Mouse (Mus musculus) kidney, embryonic 15.5 days (tissue): ENCODE data around the gene Grin3b. TPM values are rescaled to one million over a fixed set of nuclear protein-coding genes. Genes with fewer than 3 reads are reported as not detected.

Source experiments
- ATAC-seq: fragments of 200-750 bp; cut with Nextera tagmentation; replicated peaks from 2 replicates; pipeline ENCODE4 v1.8.0; 2017; ENCODE audit warnings: moderate TSS enrichment; ENCODE audit not compliant: low FRiP score
- H3K27ac ChIP-seq: fragments of 300-500 bp; sonication (generic); 2 replicates; pipeline ENCODE4 v1.5.1; 2015; ENCODE audit warnings: mild to moderate bottlenecking, inconsistent platforms
- H3K27me3 ChIP-seq: fragments of 300-500 bp; sonication (generic); 2 replicates; pipeline ENCODE4 v1.6.1; 2015; ENCODE audit warnings: inconsistent platforms
- H3K36me3 ChIP-seq: fragments of 300-500 bp; sonication (generic); 2 replicates; pipeline ENCODE4 v1.6.1; 2015; ENCODE audit warnings: inconsistent platforms
- H3K4me1 ChIP-seq: fragments of 300-500 bp; sonication (generic); 2 replicates; pipeline ENCODE4 v1.6.1; 2015; ENCODE audit warnings: inconsistent platforms
- H3K4me2 ChIP-seq: fragments of 300-500 bp; sonication (generic); 2 replicates; pipeline ENCODE4 v1.6.1; 2015; ENCODE audit warnings: moderate library complexity, mild to moderate bottlenecking, inconsistent platforms
- H3K4me3 ChIP-seq: fragments of 300-500 bp; sonication (generic); replicated peaks from 2 replicates; pipeline ENCODE4 v1.5.1; 2015; ENCODE audit warnings: mild to moderate bottlenecking, inconsistent platforms
- H3K9ac ChIP-seq: fragments of 300-500 bp; sonication (generic); 2 replicates; pipeline ENCODE4 v1.6.1; 2015; ENCODE audit warnings: mild to moderate bottlenecking, inconsistent platforms
- H3K9me3 ChIP-seq: fragments of 300-500 bp; sonication (generic); replicated peaks from 2 replicates; pipeline ENCODE4 v1.6.1; 2016; ENCODE audit warnings: inconsistent platforms
- WGBS: fragments of 180-500 bp; shearing (Covaris S2); methylation state at CpG from one replicate; pipeline ENCODE4 v1.1.7; 2015; ENCODE audit warnings: mixed read lengths; 5-methylcytosine and 5-hydroxymethylcytosine counted together
- polyA plus RNA-seq: library from polyadenylated mRNA; unstranded; fragments of >200 nt; fragmentation: Nextera tagmentation; extraction: Ambion mirVana; gene quantifications from 2 replicates; pipeline ENCODE4 v1.2.1, GENCODE M21; 2015

The Grin3b gene
- polyA plus RNA-seq: 0.31 and 0.39 TPM in 2 replicates

DNA sequence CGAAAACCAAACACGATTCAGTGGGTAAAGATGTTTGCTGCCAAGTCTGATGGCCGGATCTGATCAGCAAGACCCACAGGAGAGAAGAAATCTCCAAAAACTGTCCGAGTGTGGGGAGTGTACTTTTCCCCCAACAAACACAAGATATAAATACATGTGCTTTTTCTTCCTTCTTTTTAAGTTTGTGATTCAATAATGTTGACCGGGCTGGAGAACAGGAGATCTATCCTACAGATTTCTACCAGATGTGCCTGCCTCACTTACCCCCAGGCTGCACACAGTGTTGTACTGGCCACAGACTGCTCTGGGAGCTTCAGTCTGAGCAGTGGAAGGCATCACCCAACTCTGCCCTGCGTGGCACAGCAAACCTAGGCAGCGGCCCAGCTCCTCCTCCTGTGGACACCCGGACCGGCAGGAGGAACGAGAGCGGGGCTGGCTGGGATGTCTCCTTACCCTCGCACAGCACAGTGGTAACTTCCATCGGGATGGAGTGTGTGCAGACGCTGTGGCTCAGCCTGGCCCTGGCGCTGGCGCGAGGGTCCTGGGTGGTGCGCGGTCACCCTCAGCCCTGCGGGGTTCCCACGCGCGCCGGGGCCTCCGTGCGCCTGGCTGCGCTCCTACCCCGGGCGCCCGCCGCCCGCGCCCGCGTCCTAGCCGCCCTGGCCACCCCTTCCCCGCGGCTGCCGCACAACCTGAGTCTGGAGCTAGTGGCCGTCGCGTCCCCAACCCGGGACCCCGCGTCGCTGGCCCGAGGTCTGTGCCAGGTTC is at the start of gene Grin3b:
TSS of gene Grin3b (plus strand) at position 301 of the 768 bp plus-strand sequence.
- peak within 1 kb of the TSS; percentile 92 for H3K4me2 ChIP-seq
- H3K4me1 ChIP-seq: peaks cover 23% of the 10 kb centered on the region
- peak within 1 kb of the TSS; percentile 45 for H3K4me3 ChIP-seq
- ATAC-seq: peak; percentile 16; the same call in 1 of the 2 replicates
- H3K9ac ChIP-seq: peak within 1 kb of the TSS; percentile 47
- 8% methylated on average over 46 of the region's 47 CpGs for WGBS
- no peaks in the 10 kb centered on the region for H3K9me3 ChIP-seq
- peaks cover 51% of the 10 kb centered on the region for H3K36me3 ChIP-seq
- no peak within 1 kb of the TSS for H3K27ac ChIP-seq
- H3K27me3 ChIP-seq: peaks cover 29% of the 10 kb centered on the region

DNA sequence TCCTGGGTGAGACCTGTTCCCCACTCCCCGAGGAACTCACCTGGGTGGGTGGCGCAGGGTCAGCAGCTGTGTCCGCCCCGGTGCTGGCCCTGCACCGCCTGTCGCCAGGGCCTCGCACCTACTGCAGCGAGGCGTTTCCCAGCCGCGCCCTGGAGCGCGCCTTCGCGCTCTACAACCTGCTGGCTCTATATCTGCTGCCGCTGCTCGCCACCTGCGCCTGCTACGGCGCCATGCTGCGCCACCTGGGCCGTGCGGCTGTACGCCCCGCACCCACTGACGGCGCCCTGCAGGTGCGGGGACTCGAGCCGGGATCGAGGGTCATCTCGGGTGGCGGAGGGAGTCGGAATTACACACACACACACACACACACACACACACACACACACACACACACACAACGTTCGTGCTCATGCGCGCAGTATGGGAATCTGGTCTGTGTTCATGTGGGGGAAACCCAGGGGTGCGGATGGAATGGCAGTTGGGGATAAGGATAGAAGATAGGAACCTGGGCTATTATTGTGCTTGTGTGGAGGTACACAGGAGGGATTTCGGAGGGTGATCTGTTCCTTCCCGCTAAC is 49.5 kb upstream of the Grin3b start, which contains the start of gene R3hdm4:
TSS of gene R3hdm4 (minus strand) at position 251 of the 578 bp plus-strand sequence.
- peaks cover 65% of the 10 kb centered on the region for H3K27me3 ChIP-seq
- WGBS: 5% methylated on average over 40 of the region's 41 CpGs

DNA sequence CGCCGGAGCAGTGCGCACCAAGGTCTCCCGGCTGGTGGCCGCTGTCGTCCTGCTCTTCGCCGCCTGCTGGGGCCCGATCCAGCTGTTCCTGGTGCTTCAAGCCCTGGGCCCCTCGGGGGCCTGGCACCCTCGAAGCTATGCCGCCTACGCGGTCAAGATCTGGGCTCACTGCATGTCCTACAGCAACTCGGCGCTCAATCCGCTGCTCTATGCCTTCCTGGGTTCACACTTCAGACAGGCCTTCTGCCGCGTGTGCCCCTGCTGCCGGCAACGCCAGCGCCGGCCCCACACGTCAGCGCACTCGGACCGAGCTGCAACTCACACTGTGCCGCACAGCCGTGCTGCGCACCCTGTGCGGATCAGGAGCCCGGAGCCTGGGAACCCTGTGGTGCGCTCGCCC is 48.9 kb upstream of the Grin3b start:
- H3K4me3 ChIP-seq: peak overlapping the region; percentile 34
- no peaks in the 10 kb centered on the region for H3K9me3 ChIP-seq
- H3K4me1 ChIP-seq: peaks cover 71% of the 10 kb centered on the region
- H3K36me3 ChIP-seq: no peaks in the 10 kb centered on the region
- peaks cover 65% of the 10 kb centered on the region for H3K27me3 ChIP-seq
- peak overlapping the region; percentile 57 for H3K4me2 ChIP-seq
- no peak overlapping the region for H3K27ac ChIP-seq
- WGBS: under 1% methylated on average over 34 of the region's 34 CpGs
- H3K9ac ChIP-seq: peak overlapping the region; percentile 35
- no peak for ATAC-seq

More for the DNA sequence above, 49.5 kb upstream of the Grin3b start, which contains the start of gene R3hdm4:
- Histone ChIP-seq H3K27ac (no peak within 1 kb of the TSS), H3K4me1 (peaks cover 69% of the 10 kb centered on the region), H3K9me3 (no peaks in the 10 kb centered on the region), H3K9ac (peak within 1 kb of the TSS; percentile 35), H3K4me3 (peak within 1 kb of the TSS; percentile 34), H3K4me2 (peak within 1 kb of the TSS; percentile 57), H3K36me3 (no peaks in the 10 kb centered on the region)
- ATAC-seq: no peak

DNA sequence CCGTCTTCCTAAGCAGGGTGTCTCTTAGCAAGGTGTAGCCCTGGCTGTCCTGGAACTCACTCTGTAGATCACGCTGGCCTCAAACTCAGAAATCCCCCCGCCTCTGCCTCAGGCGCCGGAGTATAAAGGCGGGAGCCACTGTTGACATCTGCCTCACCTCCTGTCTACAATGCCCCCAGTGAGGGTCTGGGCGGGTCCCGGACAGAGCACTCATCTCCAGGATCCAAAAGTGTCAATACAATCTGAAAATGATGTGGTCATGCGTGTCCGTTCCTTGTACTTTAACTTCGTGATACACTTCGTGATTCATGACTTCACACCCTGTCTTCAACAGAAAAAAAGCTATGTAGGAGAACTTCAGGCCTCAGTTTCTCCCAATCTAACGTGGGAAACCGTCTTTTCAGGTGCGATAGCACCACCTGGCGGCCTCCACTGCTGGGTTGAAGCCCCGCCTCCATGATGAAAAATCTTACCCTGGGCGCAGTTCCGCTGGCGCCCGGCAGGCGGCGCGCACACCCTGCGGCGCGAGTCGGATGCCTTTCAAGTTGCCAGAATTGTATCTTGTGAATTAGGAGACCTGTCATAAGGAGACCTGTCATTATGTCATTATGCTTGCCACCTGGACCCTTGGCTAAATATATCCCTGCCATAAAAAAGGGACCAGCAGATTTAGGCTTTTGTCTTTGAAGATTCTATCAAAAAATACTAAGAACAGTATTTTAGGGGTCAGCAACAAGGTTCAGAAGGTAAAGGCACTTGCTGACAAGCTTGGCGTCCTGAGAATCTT is 45.3 kb upstream of the Grin3b start:
- Histone ChIP-seq H3K27me3 (peaks cover 34% of the 10 kb centered on the region), H3K27ac (peak overlapping the region; percentile 98; the same call in 1 of the 2 replicates), H3K4me1 (peaks cover 61% of the 10 kb centered on the region), H3K4me2 (peak overlapping the region; percentile 90), H3K36me3 (no peaks in the 10 kb centered on the region), H3K9me3 (no peaks in the 10 kb centered on the region), H3K4me3 (peak overlapping the region; percentile 100; the same call in 1 of the 2 replicates), H3K9ac (no peak overlapping the region)
- 11% methylated on average over 29 of the region's 29 CpGs for WGBS
- ATAC-seq: no peak

DNA sequence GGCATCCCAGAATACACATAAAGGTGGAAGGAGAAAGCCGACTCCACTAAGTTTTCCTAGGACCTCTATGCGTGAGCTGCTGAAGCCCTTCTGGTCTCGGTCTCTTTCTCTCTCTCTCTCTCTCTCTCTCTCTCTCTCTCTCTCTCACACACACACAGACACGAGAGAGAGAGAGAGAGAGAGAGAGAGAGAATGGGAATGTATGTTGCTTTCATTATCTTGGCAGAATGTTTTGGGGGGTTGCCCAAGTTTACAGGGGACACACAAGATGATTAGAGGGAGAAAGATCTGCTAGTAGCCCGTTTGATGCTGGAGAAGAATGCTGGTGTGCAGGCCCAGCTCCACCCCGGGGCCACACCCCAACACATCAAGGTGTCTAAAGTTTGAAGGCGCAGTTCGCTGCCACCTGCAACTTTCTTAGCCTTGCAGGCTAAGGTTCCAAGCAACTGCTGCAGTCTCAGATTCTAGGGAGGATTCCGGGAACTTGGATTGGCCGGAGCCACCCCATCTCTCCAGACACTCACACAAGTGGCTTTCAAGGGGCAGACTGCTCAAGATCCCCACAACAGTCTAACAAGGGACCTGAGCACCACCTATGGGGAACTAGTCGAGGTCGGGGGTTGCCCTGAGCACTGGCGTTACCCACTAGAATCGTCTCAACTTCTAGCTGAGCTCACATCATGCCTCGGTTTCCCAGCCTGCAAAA is 44.6 kb upstream of the Grin3b start:
- Histone ChIP-seq H3K27ac (peak overlapping the region; percentile 98), H3K4me3 (peak overlapping the region; percentile 100), H3K9me3 (no peaks in the 10 kb centered on the region), H3K4me2 (peak overlapping the region; percentile 90), H3K36me3 (peaks cover 6% of the 10 kb centered on the region), H3K9ac (peak overlapping the region; percentile 92), H3K4me1 (peaks cover 61% of the 10 kb centered on the region), H3K27me3 (peaks cover 27% of the 10 kb centered on the region)
- ATAC-seq: no peak
- WGBS: 6% methylated on average over 15 of the region's 15 CpGs

DNA sequence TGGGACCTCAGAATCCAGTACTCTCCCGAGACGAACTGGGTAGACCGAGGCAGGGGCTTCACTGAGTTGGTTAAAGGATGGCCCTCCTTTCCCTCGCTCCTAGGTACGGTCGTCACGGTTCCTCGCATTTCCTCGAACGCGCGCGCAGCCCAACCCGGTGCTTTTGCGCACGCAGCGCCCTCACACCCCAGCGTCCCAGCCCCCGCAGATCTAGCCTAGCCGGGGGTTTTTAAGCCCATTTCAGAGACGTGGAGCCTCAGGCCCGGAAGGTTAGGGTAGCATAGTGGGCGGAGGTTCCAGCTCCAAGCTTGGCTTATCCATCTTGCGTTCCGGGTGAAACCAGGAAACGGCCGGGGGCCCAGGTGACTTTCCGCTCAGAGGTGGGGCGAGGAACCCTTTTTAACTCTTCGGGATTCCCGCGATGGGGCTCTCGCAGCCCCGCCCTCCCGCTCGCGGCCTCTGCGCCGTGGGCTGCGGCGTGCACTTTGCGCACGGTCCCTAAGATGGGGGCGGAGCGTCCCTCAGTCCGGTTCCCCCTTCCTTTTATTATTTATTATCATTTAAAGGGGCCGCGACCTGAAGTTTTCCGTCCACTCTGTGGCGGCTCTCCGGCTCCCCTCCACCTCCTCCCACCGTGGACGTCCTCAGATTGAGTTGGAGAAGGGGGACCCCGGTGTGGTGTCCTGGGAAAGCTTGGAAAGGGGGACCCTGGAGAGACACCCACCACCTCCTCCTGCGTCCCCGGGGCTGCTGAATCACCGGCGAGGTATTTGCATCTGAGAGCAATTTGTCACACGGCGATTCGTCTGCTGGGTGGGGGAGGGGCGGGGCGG is 43.8 kb upstream of the Grin3b start, which contains the start of gene Arid3a:
TSS of gene Arid3a (plus strand) at position 553 of the 833 bp plus-strand sequence.
- peak; percentile 60 for ATAC-seq
- H3K36me3 ChIP-seq: peaks cover 14% of the 10 kb centered on the region
- H3K27ac ChIP-seq: peak within 1 kb of the TSS; percentile 98
- peak within 1 kb of the TSS; percentile 100 for H3K4me3 ChIP-seq
- under 1% methylated on average over 63 of the region's 63 CpGs for WGBS
- H3K4me1 ChIP-seq: peaks cover 61% of the 10 kb centered on the region
- H3K4me2 ChIP-seq: peak within 1 kb of the TSS; percentile 90
- peak within 1 kb of the TSS; percentile 92 for H3K9ac ChIP-seq
- peaks cover 19% of the 10 kb centered on the region for H3K27me3 ChIP-seq
- no peaks in the 10 kb centered on the region for H3K9me3 ChIP-seq

DNA sequence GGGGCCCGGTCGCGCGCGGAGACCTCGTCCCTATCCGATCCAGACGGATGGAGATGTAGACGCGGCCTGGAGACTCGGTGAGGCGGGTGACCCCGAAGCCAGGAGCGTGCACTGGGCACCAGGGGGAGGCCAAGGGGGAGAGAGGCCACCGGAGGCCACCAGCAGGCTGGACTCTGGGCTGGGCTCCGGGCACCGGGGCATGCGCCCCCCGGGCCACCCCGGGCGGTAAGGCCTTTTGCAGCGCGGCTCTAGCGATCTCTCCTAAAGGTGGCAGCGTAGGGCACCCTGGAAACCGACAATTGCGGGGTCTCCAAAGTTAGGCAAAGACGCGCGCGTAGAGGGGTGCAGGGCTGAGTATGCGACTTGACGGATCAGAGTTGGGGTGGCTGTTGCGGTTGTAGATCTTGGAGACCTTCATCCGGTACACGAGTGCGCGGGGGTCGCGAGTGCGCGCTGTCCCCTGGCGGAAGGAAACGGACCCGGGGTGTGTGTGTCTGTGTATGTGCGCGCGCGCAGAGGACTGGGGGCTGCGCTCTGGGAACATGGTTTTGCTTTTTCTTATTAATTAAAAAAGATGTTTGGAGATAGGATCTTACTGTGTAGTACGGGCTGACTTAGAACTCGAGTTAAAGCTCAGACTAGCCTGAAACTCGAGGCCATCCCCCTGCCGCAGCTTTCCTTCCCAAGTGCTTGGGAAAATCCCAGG is 43.0 kb upstream of the Grin3b start:
- under 1% methylated on average over 54 of the region's 54 CpGs for WGBS
- peaks cover 22% of the 10 kb centered on the region for H3K36me3 ChIP-seq
- ATAC-seq: peak; percentile 41
- peaks cover 12% of the 10 kb centered on the region for H3K27me3 ChIP-seq
- no peaks in the 10 kb centered on the region for H3K9me3 ChIP-seq
- peaks cover 66% of the 10 kb centered on the region for H3K4me1 ChIP-seq
- peak overlapping the region; percentile 100 for H3K4me3 ChIP-seq
- H3K27ac ChIP-seq: peak overlapping the region; percentile 98
- peak overlapping the region; percentile 92 for H3K9ac ChIP-seq
- H3K4me2 ChIP-seq: peak overlapping the region; percentile 90

DNA sequence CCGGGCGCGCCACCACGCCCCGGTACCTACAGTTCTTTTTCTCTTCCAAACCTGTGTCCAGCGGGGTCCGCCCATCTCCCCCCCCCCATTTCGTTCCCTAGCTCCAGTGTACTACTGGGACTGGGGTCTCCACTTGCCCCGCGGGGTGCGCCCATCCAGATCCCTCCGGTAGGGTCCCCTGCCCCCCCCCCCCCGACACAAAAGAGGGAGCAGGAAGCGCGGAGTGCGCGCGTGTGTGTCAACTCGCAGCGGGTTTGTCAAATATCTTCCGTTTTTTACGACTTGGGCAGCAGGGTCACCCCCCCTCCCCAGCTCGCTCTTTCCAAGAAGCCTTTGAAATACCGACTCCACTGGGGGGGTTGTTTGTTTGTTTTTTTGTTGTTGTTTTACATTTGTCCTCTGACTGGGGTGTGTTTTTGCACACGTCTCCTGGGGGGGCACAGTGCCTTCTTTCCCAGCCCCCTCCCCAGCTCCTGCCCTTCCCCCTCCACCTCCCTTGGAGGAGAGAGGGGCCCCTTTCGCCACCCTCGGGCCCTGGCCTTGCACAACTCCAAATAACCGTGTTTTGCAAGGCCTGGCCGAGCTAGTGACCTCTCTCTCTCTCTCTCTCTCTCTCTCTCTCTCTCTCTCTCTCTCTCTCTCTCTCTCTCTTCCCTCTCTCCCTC is 42.4 kb upstream of the Grin3b start:
- H3K9ac ChIP-seq: peak overlapping the region; percentile 92
- WGBS: 1% methylated on average over 29 of the region's 29 CpGs
- H3K4me1 ChIP-seq: peaks cover 73% of the 10 kb centered on the region
- H3K27me3 ChIP-seq: peaks cover 5% of the 10 kb centered on the region
- peak overlapping the region; percentile 90 for H3K4me2 ChIP-seq
- H3K27ac ChIP-seq: peak overlapping the region; percentile 98
- H3K9me3 ChIP-seq: no peaks in the 10 kb centered on the region
- H3K4me3 ChIP-seq: peak overlapping the region; percentile 100
- H3K36me3 ChIP-seq: peaks cover 28% of the 10 kb centered on the region
- ATAC-seq: no peak

DNA sequence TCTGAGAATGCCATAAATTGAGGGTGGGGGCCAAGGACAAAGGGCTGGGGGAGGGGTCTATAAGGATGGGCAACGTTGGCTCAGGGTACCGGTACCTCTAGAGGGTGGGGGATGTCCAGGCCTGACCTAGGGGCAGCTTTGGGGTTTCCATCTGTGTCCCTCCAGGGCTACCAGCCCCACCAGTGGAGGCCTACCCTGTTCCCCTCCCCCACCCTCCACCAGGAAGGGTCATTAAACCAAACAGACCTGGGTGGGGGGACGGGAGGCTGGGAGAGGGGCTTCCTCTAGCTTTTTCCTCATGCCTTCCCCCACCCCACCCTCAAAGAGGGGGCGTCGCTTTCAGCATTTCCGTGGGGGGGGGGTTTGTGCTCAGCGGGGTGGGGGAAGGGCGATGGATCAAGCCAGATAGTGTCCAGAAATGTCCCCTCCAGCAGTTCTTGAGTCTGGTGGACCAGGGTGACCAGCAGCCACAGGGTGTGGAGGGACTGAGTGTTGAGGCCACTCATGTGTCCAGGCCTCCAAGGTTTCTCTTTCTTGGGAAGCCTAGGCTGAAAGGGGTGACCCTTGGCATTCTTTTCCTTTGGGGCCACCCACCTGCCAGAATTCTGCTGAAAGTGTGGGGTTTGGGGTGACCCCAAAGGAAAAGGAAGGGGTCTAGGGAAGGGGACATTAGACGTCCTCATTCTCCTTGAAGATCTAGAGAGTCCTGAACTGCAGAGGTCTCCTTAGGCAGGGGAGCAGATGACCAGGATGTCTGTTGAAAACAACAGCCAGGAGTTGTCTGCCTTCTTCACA is 41.4 kb upstream of the Grin3b start:
- Histone ChIP-seq H3K4me1 (peaks cover 78% of the 10 kb centered on the region), H3K4me2 (peak overlapping the region; percentile 90), H3K27ac (peak overlapping the region; percentile 62), H3K4me3 (peak overlapping the region; percentile 100), H3K36me3 (peaks cover 38% of the 10 kb centered on the region), H3K27me3 (no peaks in the 10 kb centered on the region), H3K9me3 (no peaks in the 10 kb centered on the region), H3K9ac (peak overlapping the region; percentile 38; the same call in 1 of the 2 replicates)
- WGBS: 19% methylated on average over 8 of the region's 9 CpGs
- ATAC-seq: no peak
